Mouse (Mus musculus) stomach, postnatal 0 days (tissue): ENCODE measurements around the gene Ctnna2. TPM values are rescaled to one million over a fixed set of nuclear protein-coding genes. Genes with fewer than 3 reads are reported as not detected.

ENCODE experiments used
- ATAC-seq: fragments of 200-750 bp; cut with Nextera tagmentation; 2 replicates; pipeline ENCODE4 v1.8.0; 2017; ENCODE audit not compliant: low FRiP score, low TSS enrichment
- DNase-seq: peaks from one replicate; pipeline ENCODE4 v3.0.0-alpha.2; 2016; ENCODE audit warnings: low spot score
- H3K27ac ChIP-seq: fragments of 300-500 bp; sonication (generic); replicated peaks from 2 replicates; pipeline ENCODE4 v1.5.1; 2014; ENCODE audit warnings: mild to moderate bottlenecking, control low read depth
- H3K27me3 ChIP-seq: fragments of 300-500 bp; sonication (generic); 2 replicates; pipeline ENCODE4 v1.6.1; 2014; ENCODE audit warnings: low read length; ENCODE audit not compliant: control insufficient read depth, insufficient read depth
- H3K36me3 ChIP-seq: fragments of 300-500 bp; sonication (generic); 2 replicates; pipeline ENCODE4 v1.6.1; 2014; ENCODE audit warnings: low read length, mixed read lengths; ENCODE audit not compliant: control insufficient read depth, insufficient read depth
- H3K4me1 ChIP-seq: fragments of 300-500 bp; sonication (generic); replicated peaks from 2 replicates; pipeline ENCODE4 v1.6.1; 2014; ENCODE audit warnings: antibody characterized with exemption; ENCODE audit not compliant: control insufficient read depth, insufficient read depth
- H3K4me2 ChIP-seq: fragments of 300-500 bp; sonication (generic); replicated peaks from 2 replicates; pipeline ENCODE4 v1.6.1; 2014; ENCODE audit warnings: low read depth, mild to moderate bottlenecking, control low read depth, moderate library complexity
- H3K4me3 ChIP-seq: fragments of 300-500 bp; sonication (generic); 2 replicates; pipeline ENCODE4 v1.5.1; 2014; ENCODE audit warnings: low read depth, low read length, control low read depth
- H3K9ac ChIP-seq: fragments of 300-500 bp; sonication (generic); 2 replicates; pipeline ENCODE4 v1.6.1; 2014; ENCODE audit warnings: mild to moderate bottlenecking, low read length, control low read depth, mixed read lengths
- H3K9me3 ChIP-seq: fragments of 300-500 bp; sonication (generic); 2 replicates; pipeline ENCODE4 v1.6.1; 2016; ENCODE audit warnings: low read length; ENCODE audit not compliant: control insufficient read depth
- CTCF ChIP-seq: IDR thresholded peaks from 2 replicates; pipeline ENCODE4 v1.5.1; 2016; ENCODE audit warnings: antibody characterized with exemption, low read depth, mild to moderate bottlenecking, moderate library complexity
- EP300 ChIP-seq: optimal IDR thresholded peaks from 2 replicates; pipeline ENCODE3; 2016; ENCODE audit warnings: antibody characterized with exemption
- WGBS: fragments of 180-500 bp; shearing (Covaris S2); extraction: QIAGEN DNeasy Blood & Tissue Kit; methylation state at CpG from one replicate; pipeline ENCODE4 v1.1.7; 2014; 5-methylcytosine and 5-hydroxymethylcytosine counted together
- polyA plus RNA-seq: library from polyadenylated mRNA; unstranded; fragments of >200 nt; fragmentation: Nextera tagmentation; extraction: Ambion mirVana; gene quantifications from 2 replicates; pipeline ENCODE4 v1.2.1, GENCODE M21; 2015

Gene Ctnna2
- polyA plus RNA-seq, 1 experiment from 2014 or later: 1.9 TPM

DNA sequence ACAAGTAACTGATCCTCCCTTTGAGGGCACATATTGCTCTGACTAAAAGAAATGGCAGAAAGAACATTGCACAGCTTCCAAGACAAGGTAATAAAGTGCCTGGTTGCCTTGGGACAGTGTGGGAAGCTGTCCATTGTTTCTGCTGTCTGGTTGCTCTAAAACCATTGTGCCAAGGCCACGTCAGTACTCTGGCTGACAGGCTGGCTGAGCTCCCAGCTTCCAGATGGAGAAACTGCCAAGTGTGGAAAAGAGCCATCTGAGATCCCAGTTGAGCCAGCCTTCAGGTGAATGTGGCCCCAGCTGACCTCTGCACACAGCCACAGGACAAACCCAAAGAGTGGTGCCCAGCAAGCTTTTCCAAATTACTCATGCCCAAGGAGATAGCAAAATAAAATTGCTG, 504.1 kb downstream of the Ctnna2 start:
- TF ChIP-seq CTCF: no peak
- no peak for TF ChIP-seq EP300
- DNase-seq (no peak), ATAC-seq (no peak)

DNA sequence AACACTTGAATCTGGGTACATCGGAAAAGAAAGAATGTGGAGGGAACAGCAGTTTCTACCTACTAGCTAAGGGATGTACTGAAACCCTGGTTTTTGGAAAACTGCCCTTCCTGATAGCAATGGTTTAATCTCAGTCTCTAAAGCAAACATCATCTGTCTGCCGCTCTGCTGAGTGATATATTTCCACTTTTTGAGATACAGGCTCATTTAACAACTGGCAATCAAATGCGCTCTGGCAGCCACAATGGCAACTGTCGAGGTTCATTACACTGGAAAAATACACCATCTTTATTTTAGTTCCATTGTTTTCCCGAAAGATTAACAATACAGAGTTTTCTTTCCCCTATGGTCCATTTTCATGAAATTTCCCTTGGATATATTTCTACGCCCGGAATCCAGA, 506.2 kb downstream of the Ctnna2 start:
- DNase-seq: no peak
- Histone ChIP-seq H3K4me3 (no peak overlapping the region), H3K9ac (no peak overlapping the region), H3K4me2 (no peak overlapping the region), H3K4me1 (no peaks in the 10 kb centered on the region), H3K36me3 (no peaks in the 10 kb centered on the region), H3K27ac (no peak overlapping the region), H3K27me3 (no peaks in the 10 kb centered on the region), H3K9me3 (no peaks in the 10 kb centered on the region)
- TF ChIP-seq EP300: no peak
- WGBS: 78% methylated on average over 7 of the region's 7 CpGs
- ATAC-seq: no peak

More for the DNA sequence above, 504.1 kb downstream of the Ctnna2 start:
- Histone ChIP-seq H3K36me3 (no peaks in the 10 kb centered on the region), H3K4me1 (no peaks in the 10 kb centered on the region), H3K4me3 (no peak overlapping the region), H3K9ac (no peak overlapping the region), H3K27ac (no peak overlapping the region), H3K4me2 (no peak overlapping the region), H3K27me3 (no peaks in the 10 kb centered on the region), H3K9me3 (no peaks in the 10 kb centered on the region)
- 45% methylated on average over 1 of the region's 1 CpGs for WGBS

DNA sequence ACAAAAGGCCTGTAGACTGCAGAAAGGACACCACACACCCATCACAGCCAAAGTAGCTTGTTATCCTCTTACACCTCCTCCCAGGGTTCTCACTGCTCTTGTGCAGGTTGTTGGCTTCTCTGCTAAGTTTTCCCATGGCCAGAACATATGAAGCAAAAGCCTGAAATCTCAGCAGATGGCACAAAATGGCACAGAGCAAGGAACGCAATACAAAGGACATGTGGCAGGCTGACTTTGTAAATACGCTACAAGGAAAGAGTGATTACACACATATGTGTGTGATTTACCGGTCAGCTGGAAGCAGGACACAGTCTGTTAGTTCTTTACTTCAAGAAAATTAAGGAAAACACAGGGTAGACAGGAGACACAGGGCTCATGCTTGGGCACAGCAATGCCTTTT, 511.4 kb downstream of the Ctnna2 start:
- Histone ChIP-seq H3K9me3 (no peaks in the 10 kb centered on the region), H3K4me1 (no peaks in the 10 kb centered on the region), H3K36me3 (no peaks in the 10 kb centered on the region), H3K9ac (no peak overlapping the region), H3K27ac (no peak overlapping the region), H3K4me2 (no peak overlapping the region), H3K4me3 (no peak overlapping the region), H3K27me3 (no peaks in the 10 kb centered on the region)
- TF ChIP-seq CTCF: no peak
- no peak for TF ChIP-seq EP300
- DNase-seq: no peak
- no peak for ATAC-seq
- WGBS: 93% methylated on average over 3 of the region's 3 CpGs

DNA sequence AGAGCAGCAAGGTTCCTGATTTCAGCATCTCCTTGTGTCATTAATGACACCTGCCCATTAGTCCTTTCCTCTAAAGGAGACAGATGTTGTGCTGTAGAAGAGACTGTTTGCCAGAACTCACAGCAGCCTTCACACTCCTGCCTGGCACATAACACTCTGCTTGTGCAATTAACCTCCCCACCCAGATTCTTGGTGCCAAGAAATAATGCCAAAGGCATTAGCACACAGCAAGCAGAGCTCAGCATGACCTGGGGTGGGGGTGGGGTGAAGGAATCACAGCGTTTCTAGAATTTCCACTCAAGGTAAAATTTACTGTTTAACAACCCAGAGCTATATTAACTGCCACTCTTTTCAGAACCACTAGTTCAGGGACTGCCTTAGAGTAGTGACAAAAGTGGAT, 516.8 kb downstream of the Ctnna2 start:
- H3K27ac ChIP-seq: no peak overlapping the region
- no peaks in the 10 kb centered on the region for H3K9me3 ChIP-seq
- ATAC-seq (no peak), DNase-seq (no peak)
- H3K36me3 ChIP-seq: no peaks in the 10 kb centered on the region
- no peak overlapping the region for H3K4me3 ChIP-seq
- WGBS: 36% methylated on average over 1 of the region's 1 CpGs
- TF ChIP-seq EP300: no peak
- TF ChIP-seq CTCF: no peak
- no peak overlapping the region for H3K9ac ChIP-seq
- no peak overlapping the region for H3K4me2 ChIP-seq
- no peaks in the 10 kb centered on the region for H3K4me1 ChIP-seq
- no peaks in the 10 kb centered on the region for H3K27me3 ChIP-seq

DNA sequence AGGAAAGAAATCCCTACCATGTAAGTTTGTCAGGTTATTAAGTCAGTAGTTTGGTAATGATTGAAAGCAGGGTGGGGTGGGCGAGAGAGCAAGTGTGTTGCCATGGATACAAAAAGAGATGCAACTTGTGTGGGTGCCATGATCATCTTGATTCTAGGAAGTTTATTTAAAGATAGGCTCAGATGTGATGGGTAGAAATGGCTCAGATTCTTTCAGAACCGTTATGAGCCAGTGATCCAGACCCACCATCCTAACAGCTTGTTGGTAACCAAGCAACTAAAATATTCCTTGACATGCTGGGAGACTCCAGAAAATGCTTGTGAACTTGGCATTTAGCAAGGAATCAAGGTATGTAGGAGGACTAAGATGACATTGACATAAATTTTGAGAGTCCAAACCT, 521.6 kb downstream of the Ctnna2 start:
- Histone ChIP-seq H3K4me1 (no peaks in the 10 kb centered on the region), H3K27ac (no peak overlapping the region), H3K4me2 (no peak overlapping the region), H3K4me3 (no peak overlapping the region), H3K36me3 (no peaks in the 10 kb centered on the region), H3K9ac (no peak overlapping the region), H3K27me3 (no peaks in the 10 kb centered on the region), H3K9me3 (no peaks in the 10 kb centered on the region)
- no peak for DNase-seq
- ATAC-seq: no peak
- 68% methylated on average over 2 of the region's 2 CpGs for WGBS
- no peak for TF ChIP-seq EP300
- no peak for TF ChIP-seq CTCF

DNA sequence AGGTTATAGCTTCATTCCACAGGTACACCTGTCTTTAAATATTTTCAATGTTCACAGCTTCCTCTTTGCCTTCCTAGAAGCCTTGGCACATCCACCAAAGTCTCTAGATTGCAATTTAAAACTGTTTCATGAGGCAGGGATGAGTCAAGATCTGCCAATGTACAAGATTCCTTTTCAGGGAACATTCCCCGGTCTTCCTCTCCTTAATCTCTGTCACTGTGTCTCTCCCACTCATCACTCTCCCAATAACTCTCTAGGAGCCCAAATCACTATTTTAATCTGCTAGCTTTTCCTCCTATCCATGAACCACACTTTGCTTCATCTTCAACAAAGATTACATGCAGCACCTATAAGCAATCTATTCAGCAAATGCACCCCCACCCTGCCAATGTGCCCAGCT, 532.6 kb downstream of the Ctnna2 start:
- Histone ChIP-seq H3K4me1 (no peaks in the 10 kb centered on the region), H3K27ac (no peak overlapping the region), H3K4me3 (no peak overlapping the region), H3K4me2 (no peak overlapping the region), H3K9me3 (no peaks in the 10 kb centered on the region), H3K9ac (no peak overlapping the region), H3K36me3 (no peaks in the 10 kb centered on the region), H3K27me3 (no peaks in the 10 kb centered on the region)
- no peak for TF ChIP-seq CTCF
- no peak for TF ChIP-seq EP300
- 84% methylated on average over 1 of the region's 1 CpGs for WGBS
- DNase-seq (no peak), ATAC-seq (no peak)
